In genomic region chr14:34825902-34826301, GRCm38 (mm10) we compare ENCODE assay signal across 16 mouse cellular contexts. TPM values are rescaled to one million over a fixed set of nuclear protein-coding genes. Genes with fewer than 3 reads are reported as not detected.
DNase-seq lines count a peak whose midpoint lies in the region; ATAC-seq and TF ChIP-seq lines count a peak whose summit lies in the region.
"Had no signal": no experiment of that assay in that cellular context is flagged by ENCODE, and none has a peak within 500 bp of the region (broad histone marks: within the 10 kb centered on the region; RNA-seq: fewer than 3 reads in every experiment).

No protein-coding gene starts in this region.

- H3K4me3 ChIP-seq in forebrain, embryonic 16.5 days (replicated peaks; ENCODE audit: low read length), result no peak overlapping the region
- no peak overlapping the region for H3K4me3 ChIP-seq in forebrain, embryonic 13.5 days
- no peak overlapping the region for H3K4me3 ChIP-seq in kidney, embryonic 16.5 days (ENCODE audit: low read length)
- H3K4me3 ChIP-seq: embryonic facial prominence, embryonic 12.5 days; gastrocnemius, adult 2 months; heart, embryonic 13.5 days; limb, embryonic 15.5 days; midbrain, embryonic 12.5 days had no signal

- peak; percentile 27; the same call in 1 of the 2 replicates for ATAC-seq in forebrain, embryonic 16.5 days
- ATAC-seq in forebrain, embryonic 13.5 days, result no peak
- 0 out of 2 replicates have a peak, but pooled peaks have one; percentile 44 for ATAC-seq in kidney, embryonic 16.5 days (ENCODE audit: low FRiP score, low TSS enrichment)
- ATAC-seq: CD4-positive, CD25-positive, alpha-beta regulatory T cell, adult 4 months; lung, postnatal 0 days; Patski had no signal

- peaks cover 18% of the 10 kb centered on the region for H3K27me3 ChIP-seq in forebrain, embryonic 16.5 days (replicated peaks; ENCODE audit: control insufficient read depth, insufficient read depth, low read length)
- peaks cover 36% of the 10 kb centered on the region for H3K27me3 ChIP-seq in forebrain, embryonic 13.5 days
- H3K27me3 ChIP-seq in kidney, embryonic 16.5 days (ENCODE audit: insufficient read depth, low read length), result peaks cover 33% of the 10 kb centered on the region

- 23% methylated on average over 3 of the region's 3 CpGs for WGBS in forebrain, embryonic 16.5 days
- 20% methylated on average over 3 of the region's 3 CpGs for WGBS in forebrain, embryonic 13.5 days
- WGBS in kidney, embryonic 16.5 days, result 28% methylated on average over 3 of the region's 3 CpGs

- DNase-seq in left cerebral cortex, postnatal 14 days (ENCODE audit: low spot score in 2 of 2), result peak; percentile 52 to 70
- no peak for DNase-seq in left cerebral cortex, adult 11 months (ENCODE audit: low spot score)
- peak; percentile 79 for DNase-seq in brain, embryonic 14.5 days (ENCODE audit: low read depth)
- DNase-seq in gastrocnemius, adult 18-20 months (ENCODE audit: low spot score), result no peak
- DNase-seq: adrenal gland, adult 8-10 months; gastrocnemius, adult 2 months had no signal

- no peaks in the 10 kb centered on the region for H3K36me3 ChIP-seq in forebrain, embryonic 16.5 days (ENCODE audit: control insufficient read depth, insufficient read depth)
- no peaks in the 10 kb centered on the region for H3K36me3 ChIP-seq in forebrain, embryonic 13.5 days (ENCODE audit: poor library complexity, severe bottlenecking)
- H3K36me3 ChIP-seq in kidney, embryonic 16.5 days (ENCODE audit: insufficient read depth, low read length), result no peaks in the 10 kb centered on the region
- H3K36me3 ChIP-seq: embryonic facial prominence, embryonic 12.5 days; heart, embryonic 13.5 days; limb, embryonic 15.5 days; midbrain, embryonic 12.5 days had no signal

- no peak overlapping the region for H3K27ac ChIP-seq in forebrain, embryonic 16.5 days (ENCODE audit: low read length)
- no peak overlapping the region for H3K27ac ChIP-seq in forebrain, embryonic 13.5 days
- no peak overlapping the region for H3K27ac ChIP-seq in kidney, embryonic 16.5 days (ENCODE audit: low read length)
- H3K27ac ChIP-seq: embryonic facial prominence, embryonic 12.5 days; gastrocnemius, adult 2 months; heart, embryonic 13.5 days; limb, embryonic 15.5 days; midbrain, embryonic 12.5 days had no signal

- TF ChIP-seq POLR2A in brain, embryonic 14.5 days (IDR thresholded peaks at IDR 0.05; ENCODE audit: borderline replicate concordance, extremely low read depth, insufficient read depth, insufficient read length, poor library complexity, severe bottlenecking), result no peak

- H3K9me3 ChIP-seq in forebrain, embryonic 16.5 days (ENCODE audit: control insufficient read depth, low read length), result no peaks in the 10 kb centered on the region
- H3K9me3 ChIP-seq in forebrain, embryonic 13.5 days (replicated peaks), result no peaks in the 10 kb centered on the region
- H3K9me3 ChIP-seq in kidney, embryonic 16.5 days (ENCODE audit: low read length), result no peaks in the 10 kb centered on the region
- H3K9me3 ChIP-seq: embryonic facial prominence, embryonic 12.5 days; heart, embryonic 13.5 days; limb, embryonic 15.5 days; midbrain, embryonic 12.5 days had no signal

- no peak for TF ChIP-seq CTCF in brain, embryonic 14.5 days (IDR thresholded peaks at IDR 0.05; ENCODE audit: borderline replicate concordance, extremely low read depth, insufficient read depth, insufficient read length)

- no peak overlapping the region for H3K9ac ChIP-seq in forebrain, embryonic 16.5 days (replicated peaks; ENCODE audit: low read depth, low read length)
- no peak overlapping the region for H3K9ac ChIP-seq in forebrain, embryonic 13.5 days
- no peak overlapping the region for H3K9ac ChIP-seq in kidney, embryonic 16.5 days (replicated peaks; ENCODE audit: low read length)
- H3K9ac ChIP-seq: embryonic facial prominence, embryonic 12.5 days; heart, embryonic 13.5 days; limb, embryonic 15.5 days; midbrain, embryonic 12.5 days had no signal

- peaks cover 24% of the 10 kb centered on the region for H3K4me1 ChIP-seq in forebrain, embryonic 16.5 days (replicated peaks; ENCODE audit: control insufficient read depth, insufficient read depth, low read length)
- H3K4me1 ChIP-seq in forebrain, embryonic 13.5 days, result peaks cover 29% of the 10 kb centered on the region
- peaks cover 8% of the 10 kb centered on the region; the same call in 1 of the 2 replicates for H3K4me1 ChIP-seq in kidney, embryonic 16.5 days (ENCODE audit: insufficient read depth, low read length)

- H3K4me2 ChIP-seq in forebrain, embryonic 16.5 days (ENCODE audit: low read length), result no peak overlapping the region
- H3K4me2 ChIP-seq in forebrain, embryonic 13.5 days, result no peak overlapping the region
- H3K4me2 ChIP-seq in kidney, embryonic 16.5 days (replicated peaks; ENCODE audit: low read depth, low read length), result no peak overlapping the region
- H3K4me2 ChIP-seq: embryonic facial prominence, embryonic 12.5 days; heart, embryonic 13.5 days; limb, embryonic 15.5 days; midbrain, embryonic 12.5 days had no signal

- intact Hi-C loops in left cerebral cortex, postnatal 14 days (cut with DNase I), result loop anchor here (10.0 kb wide), 2 partner anchors 249 to 529 kb away; no protein-coding TSS in a partner anchor

RNA-seq across cellular contexts. Expression of gene Grid1, which starts 6.0 kb away (rescaled TPM):
- 2.3 and 4.5 TPM in 2 replicates for polyA plus RNA-seq in forebrain, embryonic 16.5 days (2015; fragmentation: Nextera tagmentation; extraction: Ambion mirVana)
- polyA plus RNA-seq in forebrain, embryonic 13.5 days (2015; fragmentation: Nextera tagmentation; extraction: Ambion mirVana), result 1.2 and 1.7 TPM in 2 replicates
- total RNA-seq in left cerebral cortex, postnatal 14 days (2021), result 10 to 100 TPM; 44.9 to 47.4 TPM
- 7.3 and 14.8 TPM in 2 replicates for polyA plus RNA-seq in brain, embryonic 14.5 days (2012; rRNA removed)
- polyA plus RNA-seq in kidney, embryonic 16.5 days (2015; fragmentation: Nextera tagmentation; extraction: Ambion mirVana), result 0.80 and 0.89 TPM in 2 replicates
- total RNA-seq in gastrocnemius, adult 18-20 months (2021), result not detected
- total RNA-seq: gastrocnemius, adult 2 months had no signal
- polyA plus RNA-seq: CD4-positive, CD25-positive, alpha-beta regulatory T cell, adult 4 months; Patski had no signal

Comparison
In these comparisons a context has a peak if more than half of its experiments do, and no peak if none do; other contexts are left out.
1. DNase-seq: peak in left cerebral cortex, postnatal 14 days (2 of 2) and brain, embryonic 14.5 days (single experiment); none in left cerebral cortex, adult 11 months (single experiment) and gastrocnemius, adult 18-20 months (single experiment).